Mouse (Mus musculus) thymus, postnatal 25 days (tissue): ENCODE data around the gene Unc93b1.

Source experiments
- DNase-seq: peaks from one replicate; pipeline ENCODE4 v3.0.0; 2022

Unc93b1 gene

DNA sequence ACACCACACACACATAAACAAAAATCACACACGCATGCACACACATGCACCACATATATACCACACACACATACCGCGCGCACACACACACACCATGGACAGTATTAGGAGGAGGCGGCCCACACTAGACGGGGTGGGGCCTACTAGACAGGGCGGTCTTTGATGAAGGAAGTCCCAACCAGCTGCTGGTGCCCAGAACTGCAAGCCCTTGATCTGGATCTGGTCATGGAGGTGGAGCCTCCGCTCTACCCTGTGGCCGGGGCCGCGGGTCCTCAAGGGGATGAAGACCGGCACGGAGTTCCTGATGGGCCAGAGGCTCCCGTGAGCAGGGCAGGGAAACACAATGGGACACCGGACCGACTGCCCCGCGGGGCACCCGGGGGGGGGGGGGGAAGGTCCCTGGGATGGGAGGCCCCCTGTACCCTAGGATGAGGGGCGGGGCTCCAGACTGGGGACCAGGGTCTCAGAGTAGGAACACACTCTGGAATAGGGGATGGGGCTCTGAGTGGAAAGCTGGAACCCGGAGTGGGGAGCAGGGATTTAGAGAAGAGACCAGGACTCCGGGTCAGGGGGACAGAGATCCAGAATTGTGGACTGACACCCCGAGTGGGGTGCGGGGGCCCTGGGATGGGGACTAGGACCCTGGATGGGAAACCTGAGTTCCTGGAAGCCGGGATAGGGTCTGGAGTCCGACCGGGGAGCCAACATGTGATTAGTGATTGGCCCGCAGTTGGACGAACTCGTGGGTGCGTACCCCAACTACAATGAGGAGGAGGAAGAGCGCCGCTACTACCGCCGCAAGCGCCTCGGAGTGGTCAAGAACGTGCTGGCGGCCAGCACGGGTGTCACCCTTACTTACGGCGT, at the start of gene Unc93b1:
Gene Unc93b1 (plus strand): TSS at position 155 of the 864 bp plus-strand sequence.
- DNase-seq = peak; percentile 26

DNA sequence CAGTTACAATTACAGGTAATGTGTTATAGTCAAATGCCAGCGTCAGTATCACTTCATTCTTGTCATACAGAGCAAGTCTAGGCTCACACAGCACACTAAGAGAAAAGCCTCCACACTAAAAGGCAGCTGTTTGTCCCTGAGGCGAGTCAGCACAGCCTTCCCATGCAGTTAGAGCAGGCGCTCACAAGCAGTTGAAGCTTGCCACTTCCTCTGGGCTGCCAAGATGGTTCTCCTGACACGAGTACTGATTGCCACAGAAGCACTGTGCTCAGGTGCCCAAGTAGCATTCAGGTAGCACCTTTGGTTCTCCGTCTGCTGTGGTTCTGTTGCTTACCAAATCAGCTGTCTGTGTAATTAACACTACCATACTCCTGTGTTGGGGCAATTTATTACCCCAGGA, 45.9 kb upstream of the Unc93b1 start:
- DNase-seq = no peak

DNA sequence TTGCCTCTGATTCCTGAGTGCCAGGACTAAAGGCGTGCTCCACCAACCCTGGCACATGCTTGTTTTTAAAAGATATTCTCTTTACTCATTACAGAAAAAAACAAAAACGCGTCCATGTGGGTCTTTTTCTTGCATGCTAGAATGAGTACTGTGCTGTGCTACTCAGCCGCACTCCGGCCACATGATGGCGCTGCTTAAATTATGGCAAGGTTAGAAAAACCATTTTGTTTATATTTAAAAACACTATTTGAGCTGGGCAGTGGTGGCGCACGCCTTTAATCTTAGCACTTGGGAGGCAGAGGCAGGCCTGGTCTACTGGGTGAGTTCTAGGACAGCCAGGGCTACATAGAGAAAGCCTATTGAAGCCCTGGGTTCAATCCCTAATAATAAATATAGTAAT, 44.8 kb upstream of the Unc93b1 start:
- DNase-seq = no peak

DNA sequence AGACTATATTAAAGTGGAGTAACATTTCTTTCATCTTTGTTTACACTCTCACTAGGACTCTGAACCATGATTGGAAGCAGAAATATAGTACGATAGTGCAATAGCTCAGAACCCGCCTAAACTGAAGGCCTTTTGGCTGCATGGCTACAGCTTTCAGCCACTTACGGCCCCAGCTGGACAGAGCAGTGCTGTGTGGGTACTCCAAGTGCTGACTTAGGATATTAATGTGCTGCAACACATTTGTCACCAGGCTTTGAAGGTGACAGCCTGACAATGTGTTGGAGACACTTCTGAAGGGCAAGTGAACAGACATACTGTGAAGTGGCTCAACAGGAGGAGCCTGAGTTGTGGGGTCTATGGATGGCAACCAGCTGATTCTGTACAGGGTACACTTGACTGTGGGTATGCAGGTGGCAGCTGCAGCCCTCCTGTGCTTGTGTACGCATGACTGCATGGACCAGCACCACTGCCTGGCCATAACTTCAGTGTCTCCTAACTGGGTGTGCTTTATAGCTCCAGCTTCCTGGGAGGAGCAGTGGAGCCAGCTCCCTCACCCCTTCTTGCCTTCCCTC, 41.4 kb upstream of the Unc93b1 start:
- DNase-seq = no peak

DNA sequence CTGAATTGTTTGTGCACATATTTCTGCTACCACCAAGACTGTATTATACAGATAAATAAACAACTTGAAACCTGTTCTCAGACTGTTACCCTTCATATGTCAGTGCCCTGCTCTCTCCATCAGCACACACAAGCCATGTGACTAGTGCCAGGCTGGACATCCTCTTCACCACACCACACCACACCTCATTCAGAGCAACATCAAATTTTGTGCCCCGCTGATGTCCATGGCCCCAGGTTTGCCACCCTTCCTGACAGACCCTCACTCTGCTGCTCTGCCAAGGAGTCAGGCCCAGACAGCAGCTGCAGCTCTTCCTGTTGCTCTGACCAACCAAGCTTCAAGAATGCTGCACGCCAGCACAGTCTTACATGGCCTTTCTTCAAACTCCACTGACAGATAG, 40.7 kb upstream of the Unc93b1 start:
- DNase-seq = no peak

DNA sequence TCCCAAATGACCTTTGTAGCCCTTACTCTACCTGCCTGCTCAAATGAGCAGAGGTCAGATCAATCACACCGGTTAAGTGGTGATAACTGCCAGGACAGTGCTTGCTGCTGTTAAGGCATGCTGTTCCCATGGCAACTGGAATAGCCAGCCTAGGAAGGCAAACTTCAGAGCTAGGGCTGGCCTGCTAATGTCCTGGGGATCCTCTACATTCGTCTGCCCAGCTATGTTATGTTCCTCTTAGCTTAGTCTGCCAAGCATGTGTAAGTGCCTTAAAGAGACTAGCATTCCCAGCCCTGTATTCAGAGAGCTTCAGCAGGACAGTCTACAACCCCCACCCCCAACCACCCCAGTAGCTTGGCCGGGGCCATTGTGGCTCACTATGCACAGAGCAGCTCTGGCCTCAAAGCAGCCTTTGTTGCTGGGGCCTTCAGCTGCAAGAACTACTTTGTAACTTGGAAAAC, 39.8 kb upstream of the Unc93b1 start:
- no peak for DNase-seq

DNA sequence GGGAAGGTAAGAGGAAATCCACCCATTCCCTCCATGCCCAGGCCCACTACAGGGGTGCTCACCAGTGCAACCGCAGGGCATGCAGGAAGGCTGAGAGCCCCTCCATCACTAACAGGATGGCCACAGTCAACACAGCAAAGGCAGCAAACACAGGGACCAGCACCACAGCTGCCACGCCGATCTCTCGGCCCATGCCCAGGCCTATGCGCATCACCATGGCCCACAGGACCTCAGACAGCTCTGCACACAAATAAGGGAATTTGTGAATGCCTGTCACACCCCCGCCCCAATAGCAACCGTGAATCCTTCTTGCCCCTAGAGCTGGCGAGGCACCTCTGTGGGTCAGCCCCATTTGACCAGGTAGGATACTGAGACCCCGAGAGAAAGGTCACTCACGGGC, 38.8 kb upstream of the Unc93b1 start:
- DNase-seq = no peak

DNA sequence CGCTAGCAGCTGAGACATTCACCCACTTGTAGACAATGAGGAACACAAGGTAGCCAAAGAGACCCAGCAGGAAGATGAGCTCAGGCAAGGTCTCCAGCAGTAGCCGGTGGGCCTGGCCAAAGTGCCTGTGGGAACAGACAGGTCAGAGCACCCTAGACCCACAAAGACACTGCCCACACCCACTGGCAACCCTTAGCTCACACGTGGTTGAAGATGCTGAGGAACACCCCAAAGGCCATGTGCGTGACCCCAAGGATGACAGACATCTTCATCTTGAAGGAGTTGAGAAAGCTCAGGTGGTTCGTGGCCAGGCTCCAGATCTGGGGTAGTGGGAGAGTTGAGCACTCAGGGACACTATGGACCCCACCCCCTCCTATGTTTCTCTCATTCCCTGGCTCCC, 37.4 kb upstream of the Unc93b1 start:
- no peak for DNase-seq

DNA sequence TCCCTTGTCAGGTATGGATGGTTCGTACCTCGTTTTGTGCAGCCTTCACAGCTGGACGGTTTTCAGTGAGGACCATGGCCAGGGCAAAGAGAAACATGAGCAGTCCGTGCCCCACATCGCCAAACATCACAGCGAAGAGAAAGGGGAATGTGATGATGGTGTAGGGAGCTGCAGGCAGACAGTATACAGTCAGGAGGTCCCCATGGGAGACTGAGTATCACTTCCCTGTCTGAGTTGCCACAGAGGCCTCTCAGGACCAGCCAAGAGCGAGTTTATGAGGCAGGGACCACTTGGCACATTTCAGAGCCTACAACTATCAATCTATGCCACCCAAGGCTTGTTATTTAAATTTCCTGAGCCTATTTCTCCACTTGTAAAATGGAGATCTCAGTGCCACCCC, 36.0 kb upstream of the Unc93b1 start:
- no peak for DNase-seq

DNA sequence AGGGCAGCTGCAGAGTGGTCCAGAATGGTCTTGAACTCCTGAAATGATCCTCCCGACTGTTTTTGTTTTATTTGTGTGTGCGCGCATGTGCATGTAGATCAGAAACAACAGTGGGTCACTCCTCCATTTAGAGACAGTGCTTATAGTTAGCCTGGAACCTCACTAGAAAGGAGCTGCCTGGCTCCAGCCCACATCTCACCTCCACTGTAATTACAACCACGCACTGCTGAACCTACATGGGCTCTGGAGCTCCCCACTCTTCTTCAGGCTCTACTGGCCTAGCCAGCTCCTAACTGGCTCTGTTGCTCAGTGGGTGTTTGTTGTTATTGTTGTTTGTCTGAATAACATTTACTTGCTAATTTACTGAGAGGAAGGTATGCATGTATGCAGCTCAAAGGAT, 35.4 kb upstream of the Unc93b1 start:
- no peak for DNase-seq

DNA sequence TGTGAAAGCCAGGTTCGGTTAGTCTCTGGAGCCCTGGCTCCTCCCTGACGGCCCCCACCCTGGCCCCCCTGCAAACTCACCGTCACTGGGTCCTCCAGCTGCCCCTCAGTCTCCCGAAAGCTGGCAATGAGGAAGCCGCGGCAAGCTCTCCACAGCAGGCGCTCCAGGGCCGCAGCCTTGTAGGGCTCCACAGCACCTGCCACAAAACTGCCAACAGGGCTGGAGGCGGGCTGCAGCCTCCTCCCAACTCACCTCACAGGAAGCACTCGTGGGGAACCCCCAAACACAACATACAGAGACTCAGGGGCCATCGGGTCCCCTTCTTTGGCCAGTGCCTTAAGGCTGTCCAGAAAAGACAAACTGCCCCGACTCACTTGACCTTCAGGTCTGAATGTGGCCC, 32.0 kb upstream of the Unc93b1 start:
- DNase-seq = peak; percentile 50

DNA sequence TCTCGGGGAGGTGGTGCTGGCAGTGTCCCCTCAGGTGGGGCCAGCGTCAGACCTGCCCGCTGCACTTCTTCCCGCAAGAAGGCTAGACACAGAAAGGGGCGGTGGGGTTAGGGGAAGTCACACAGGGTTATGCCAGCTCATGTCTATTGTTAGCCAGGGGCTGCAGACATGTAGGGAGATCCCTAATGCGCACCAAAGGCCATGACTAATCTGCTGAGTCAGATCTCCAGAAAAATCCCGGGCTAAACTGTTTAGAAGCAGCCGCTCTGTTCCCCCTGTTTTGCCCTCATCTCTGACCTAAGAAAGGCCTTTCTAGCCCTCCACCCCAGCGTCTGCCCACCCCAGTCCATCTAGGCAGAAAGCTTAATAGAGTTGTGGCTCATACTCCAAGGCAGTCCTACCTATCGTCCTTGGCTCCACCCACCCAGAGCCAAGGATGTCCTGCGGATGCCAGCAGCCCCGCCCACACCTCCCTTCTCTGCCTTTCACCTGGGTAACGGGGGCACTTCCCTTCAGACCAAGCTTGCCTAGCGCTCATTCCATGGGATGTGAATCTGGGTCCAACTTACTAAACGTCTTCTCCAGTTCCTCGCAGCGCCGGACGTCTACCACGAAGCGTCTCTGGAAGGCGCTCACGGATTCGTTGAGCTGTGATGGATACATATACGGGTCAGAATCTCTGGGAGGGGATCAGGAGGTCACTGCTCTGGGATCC, 31.2 kb upstream of the Unc93b1 start:
- DNase-seq = no peak

DNA sequence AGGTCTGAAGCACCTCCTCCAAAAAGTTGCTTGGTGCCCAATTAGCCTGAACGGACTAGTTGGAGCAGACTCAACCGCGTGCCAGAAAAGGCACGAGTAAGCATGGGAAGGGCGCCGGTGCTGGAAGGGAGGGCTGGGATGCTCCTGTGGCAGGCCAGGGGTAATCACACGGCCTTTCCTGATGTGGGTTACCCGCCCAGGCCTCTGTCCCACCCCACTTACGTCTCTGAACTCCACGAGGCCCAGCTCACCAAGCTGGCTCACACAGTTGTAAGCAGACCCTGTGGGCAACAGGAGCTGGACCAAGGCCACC, 30.7 kb upstream of the Unc93b1 start:
- no peak for DNase-seq

DNA sequence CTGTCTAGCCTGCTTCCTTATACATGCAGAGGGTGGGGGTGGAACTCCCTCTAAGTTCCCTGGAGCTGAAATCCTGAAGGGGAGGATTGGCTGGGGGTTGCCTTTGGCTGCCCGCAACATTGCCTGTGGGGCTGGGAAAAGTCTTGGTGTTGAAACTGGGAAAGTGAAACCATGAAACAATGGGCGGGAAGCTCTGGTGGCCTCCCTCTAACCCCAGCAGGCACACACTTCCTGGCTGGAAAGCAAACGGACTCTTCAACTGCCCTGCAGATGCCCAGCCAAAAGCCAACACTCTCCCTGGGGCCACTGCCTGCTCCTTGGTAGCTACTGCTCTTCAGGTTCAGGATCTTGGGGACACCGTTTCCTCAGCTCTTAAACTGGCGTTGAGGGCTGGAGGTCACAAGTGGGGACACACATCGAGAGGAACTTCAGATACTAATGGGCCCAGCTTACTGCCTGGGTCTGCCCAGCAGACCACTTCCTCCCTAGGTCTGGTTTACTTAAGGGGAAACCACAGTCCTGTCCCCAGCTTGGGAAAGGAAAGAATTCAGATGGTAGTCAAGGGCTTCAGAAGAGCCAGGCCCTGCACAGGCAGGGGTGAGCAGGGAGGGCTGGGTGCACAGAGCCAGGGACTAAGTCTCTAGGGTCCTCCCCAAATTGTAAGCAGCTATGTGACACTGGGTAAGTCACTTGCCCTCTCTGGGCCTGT, 29.6 kb upstream of the Unc93b1 start:
- no peak for DNase-seq

DNA sequence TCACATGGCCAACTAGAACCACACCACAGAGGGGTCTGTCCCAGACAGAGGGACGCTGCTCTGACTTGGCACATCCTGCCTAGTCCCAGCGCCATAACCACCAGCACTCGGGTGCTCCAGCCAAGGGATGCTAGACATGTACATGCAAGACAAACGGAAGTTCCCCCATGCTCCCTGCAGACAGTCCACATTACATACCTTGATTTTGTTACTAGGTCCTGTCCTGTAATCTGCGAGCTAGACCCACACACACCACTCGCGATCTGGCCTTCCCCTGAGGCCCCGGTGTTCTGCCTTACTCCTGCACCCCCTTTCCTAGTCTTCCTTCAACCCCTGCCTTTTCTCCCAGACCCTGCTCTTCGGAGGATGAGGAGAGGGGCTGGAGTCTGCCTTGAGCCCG, 28.7 kb upstream of the Unc93b1 start:
- no peak for DNase-seq

DNA sequence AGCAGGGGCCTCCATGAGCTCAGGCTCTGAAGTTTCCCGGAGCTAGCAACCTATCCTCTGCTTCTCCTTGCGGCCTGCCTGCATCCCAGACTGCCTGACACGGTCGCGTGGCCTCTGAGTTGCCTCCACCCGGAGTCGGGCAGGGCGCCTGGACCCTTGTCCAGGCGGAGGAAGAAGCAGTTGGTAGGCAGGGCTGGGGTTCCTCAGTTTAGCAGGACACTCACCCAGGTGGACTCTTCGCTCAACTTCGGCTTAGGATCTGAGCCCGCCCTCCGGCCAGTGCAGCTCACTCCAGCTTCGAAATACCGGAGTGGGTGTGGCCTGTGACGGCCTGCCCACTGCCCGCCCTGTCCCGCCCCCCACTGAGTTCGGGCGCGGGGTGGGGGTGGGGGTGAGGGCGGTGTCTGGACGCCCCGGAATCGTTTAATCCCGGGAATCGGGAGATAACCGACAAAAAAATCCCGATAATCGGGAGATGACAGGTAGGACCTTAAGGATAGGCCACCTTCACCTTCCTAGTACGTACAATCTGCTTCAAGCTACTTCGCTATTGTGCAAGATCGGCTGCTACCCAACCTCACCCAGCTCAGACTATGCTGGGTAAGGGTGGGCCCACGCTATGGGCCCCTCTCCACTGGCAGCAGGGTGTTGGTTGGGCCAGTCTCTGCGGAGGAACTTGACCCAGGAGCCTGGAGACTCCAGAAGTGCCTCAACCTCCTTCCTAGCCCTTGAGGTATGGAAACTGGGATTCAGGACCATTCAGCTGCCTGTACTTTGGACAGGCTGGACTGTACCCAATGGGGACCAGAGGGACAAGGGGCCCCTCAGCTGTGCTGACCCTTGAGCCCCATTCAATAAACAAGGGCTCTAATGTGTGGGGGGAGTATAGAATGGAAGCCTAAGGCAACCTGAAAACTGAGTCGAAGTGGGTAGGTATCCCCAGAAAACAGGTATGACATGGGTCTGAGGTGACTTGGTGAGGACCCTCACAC, 27.9 kb upstream of the Unc93b1 start, which contains the start of gene Tcirg1:
Gene Tcirg1 (minus strand): TSS at position 339 of the 992 bp plus-strand sequence.
- DNase-seq = peak; percentile 79

DNA sequence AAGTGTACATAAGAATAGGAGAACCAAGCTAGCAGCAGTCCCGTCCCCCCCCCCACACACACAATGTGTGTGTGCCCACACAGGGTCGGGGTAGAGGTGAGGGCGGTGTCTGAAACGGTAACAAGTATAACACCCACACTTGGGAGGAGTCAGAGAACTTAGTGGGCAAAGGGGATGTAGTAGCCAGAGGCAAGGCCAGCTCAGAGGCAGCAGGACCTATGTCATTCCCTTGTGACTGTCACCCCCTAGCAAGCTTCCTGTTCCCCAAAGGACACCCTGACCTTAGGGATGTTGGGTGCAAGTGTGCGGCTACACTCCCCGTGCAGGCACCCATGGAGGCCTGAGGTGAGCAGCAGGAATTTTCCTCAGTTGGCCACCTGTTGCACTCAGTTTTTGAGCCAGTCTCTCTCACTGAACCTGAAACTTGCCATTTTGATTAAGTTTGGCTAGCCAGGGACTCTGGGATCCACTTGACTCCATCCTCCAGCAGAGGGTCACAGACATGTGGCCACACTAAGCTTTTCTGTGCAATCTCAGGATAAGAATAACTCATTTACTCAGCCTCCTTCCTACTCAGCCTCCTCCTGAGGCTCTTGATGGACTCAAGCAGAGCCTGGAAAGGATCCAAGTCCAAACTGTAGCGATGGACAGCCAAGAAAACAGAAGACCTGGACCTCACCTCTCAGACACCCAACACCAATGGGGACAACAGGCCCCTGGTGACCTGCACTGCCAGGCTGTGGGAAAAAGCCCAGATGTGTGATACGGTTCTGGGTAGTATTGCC, 26.9 kb upstream of the Unc93b1 start:
- DNase-seq = no peak

DNA sequence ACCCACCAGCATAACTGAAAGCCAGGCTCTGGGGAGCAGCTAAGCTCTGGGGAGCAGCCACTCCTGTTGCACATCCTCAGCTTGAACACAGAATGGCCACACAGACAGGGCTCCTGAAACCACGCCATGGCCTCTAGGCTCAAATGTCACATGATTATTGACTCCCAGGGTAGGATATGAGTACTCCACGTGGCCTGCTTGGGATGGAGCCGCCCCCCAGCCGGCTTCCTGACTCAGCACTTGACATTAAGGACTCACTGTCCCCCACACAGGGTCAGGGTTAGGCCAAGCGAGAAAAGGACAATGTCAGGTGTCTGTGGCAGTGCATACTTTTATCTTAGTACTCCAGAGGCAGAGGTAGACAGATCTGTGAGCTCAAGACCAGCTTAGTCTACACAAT, 24.8 kb upstream of the Unc93b1 start:
- DNase-seq = no peak

DNA sequence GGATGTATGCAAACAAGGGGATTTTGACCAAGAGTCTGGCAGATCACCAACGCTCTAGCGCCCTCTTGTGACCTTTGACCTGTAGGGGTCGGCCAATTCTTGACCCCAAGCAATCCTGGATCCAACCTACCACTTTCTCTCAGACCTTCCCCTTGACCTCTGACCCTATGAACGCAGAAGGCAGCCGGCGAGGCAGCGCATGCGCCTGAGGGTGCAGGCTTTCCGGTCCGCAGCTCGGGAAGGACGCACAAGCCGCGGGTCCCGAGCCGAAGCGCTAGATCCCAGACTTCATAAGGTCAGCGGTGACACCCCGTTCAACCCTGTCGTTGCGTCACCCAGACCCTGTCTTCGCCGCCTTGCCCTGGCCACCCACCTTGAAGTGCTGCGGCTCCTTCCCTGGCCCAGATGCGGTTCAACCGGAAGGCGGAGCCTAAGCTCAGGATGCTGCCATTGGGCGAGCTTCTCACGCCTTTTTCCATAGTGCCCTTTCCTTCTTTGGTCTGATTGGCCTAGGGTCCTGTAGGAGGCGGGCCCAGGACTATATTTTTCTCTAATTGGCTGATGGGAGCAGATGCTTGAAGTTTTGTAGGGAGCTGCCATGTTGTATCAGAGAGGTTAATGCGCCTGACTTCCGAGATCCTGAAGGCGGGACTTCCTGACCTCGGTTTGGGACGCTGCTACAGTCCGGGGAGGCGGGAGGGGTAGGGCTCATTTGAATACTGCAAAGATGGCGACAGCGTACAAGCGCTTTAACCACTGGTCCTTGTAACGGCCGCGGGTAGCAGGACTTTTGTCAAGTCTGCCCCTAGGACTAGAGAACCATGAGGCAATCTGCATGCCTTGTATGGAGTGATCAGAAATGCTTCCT, 22.4 kb upstream of the Unc93b1 start, which contains the start of gene Ndufs8:
Gene Ndufs8 (minus strand): TSS at position 438 of the 868 bp plus-strand sequence.
- peak; percentile 90 for DNase-seq

DNA sequence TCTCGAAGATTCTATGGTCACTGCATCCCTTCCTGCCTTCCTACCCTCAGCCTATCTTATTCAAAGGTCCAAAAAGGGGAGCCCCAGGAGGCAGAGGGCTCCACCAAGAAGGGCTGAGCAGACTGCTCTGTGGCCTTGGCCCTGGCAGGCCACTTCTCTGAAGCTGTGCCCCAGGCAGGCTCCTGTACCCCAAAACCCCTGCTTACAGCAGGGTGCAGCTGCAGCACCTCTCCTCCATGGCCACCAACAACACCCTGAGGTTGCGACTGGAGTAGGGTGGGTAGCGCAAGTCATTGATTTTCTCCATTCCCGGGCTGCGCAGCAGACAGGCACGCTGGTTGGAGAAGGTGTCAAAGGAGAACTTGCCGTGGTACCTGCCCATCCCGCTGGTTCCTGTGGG, 21.3 kb upstream of the Unc93b1 start:
- no peak for DNase-seq
